Mouse (Mus musculus) stomach, embryonic 14.5 days (tissue): ENCODE results near the gene Cybb. TPM values are rescaled to one million over a fixed set of nuclear protein-coding genes. Genes with fewer than 3 reads are reported as not detected.
"Not testable (repeated sequence)": the region's sequence is repeated elsewhere in the genome, so short reads cannot be mapped to it uniquely, and the experiment has no call there.

Experiments used
- ATAC-seq: fragments of 200-750 bp; cut with Nextera tagmentation; 2 replicates; pipeline ENCODE4 v1.8.0; 2017; ENCODE audit warnings: low read depth, moderate TSS enrichment; ENCODE audit not compliant: insufficient number of reproducible peaks, insufficient read depth, low FRiP score
- H3K27ac ChIP-seq: fragments of 300-500 bp; sonication (generic); 2 replicates; pipeline ENCODE4 v1.5.1; 2014; ENCODE audit warnings: mild to moderate bottlenecking, low read length, moderate library complexity, mixed read lengths
- H3K27me3 ChIP-seq: fragments of 300-500 bp; sonication (generic); 2 replicates; pipeline ENCODE4 v1.6.1; 2014; ENCODE audit warnings: low read length, control low read depth, mixed read lengths; ENCODE audit not compliant: control insufficient read depth, insufficient read depth
- H3K36me3 ChIP-seq: fragments of 300-500 bp; sonication (generic); 2 replicates; pipeline ENCODE4 v1.6.1; 2014; ENCODE audit warnings: mild to moderate bottlenecking, control low read depth, low read length, moderate library complexity, mixed read lengths; ENCODE audit not compliant: control insufficient read depth, insufficient read depth
- H3K4me1 ChIP-seq: fragments of 300-500 bp; sonication (generic); 2 replicates; pipeline ENCODE4 v1.6.1; 2014; ENCODE audit warnings: low read length, control low read depth, mixed read lengths; ENCODE audit not compliant: control insufficient read depth, insufficient read depth
- H3K4me2 ChIP-seq: fragments of 300-500 bp; sonication (generic); replicated peaks from 2 replicates; pipeline ENCODE4 v1.6.1; 2014; ENCODE audit warnings: low read depth, low read length, control low read depth
- H3K4me3 ChIP-seq: fragments of 300-500 bp; sonication (generic); 2 replicates; pipeline ENCODE4 v1.5.1; 2014; ENCODE audit warnings: low read depth, low read length, control low read depth
- H3K9ac ChIP-seq: fragments of 300-500 bp; sonication (generic); replicated peaks from 2 replicates; pipeline ENCODE4 v1.6.1; 2014; ENCODE audit warnings: low read depth, mild to moderate bottlenecking, control low read depth, low read length, moderate library complexity, mixed read lengths
- H3K9me3 ChIP-seq: fragments of 300-500 bp; sonication (generic); 2 replicates; pipeline ENCODE4 v1.6.1; 2016; ENCODE audit warnings: low read depth, low read length, control low read depth; ENCODE audit not compliant: control insufficient read depth
- WGBS: fragments of 180-500 bp; shearing (Covaris S2); extraction: QIAGEN DNeasy Blood & Tissue Kit; methylation state at CpG from one replicate; pipeline ENCODE4 v1.1.7; 2014; 5-methylcytosine and 5-hydroxymethylcytosine counted together
- polyA plus RNA-seq: library from polyadenylated mRNA; unstranded; fragments of >200 nt; fragmentation: Nextera tagmentation; extraction: Ambion mirVana; gene quantifications from 2 replicates; pipeline ENCODE4 v1.2.1, GENCODE M21; 2014

Cybb gene
- 3.0 and 3.3 TPM in 2 replicates for polyA plus RNA-seq

- 83% methylated on average over 4 of the region's 4 CpGs for WGBS
- no peaks in the 10 kb centered on the region for H3K9me3 ChIP-seq
Measured at GRCm38 (mm10) chrX:9487671-9488070, at the start of gene Cybb. Gene Cybb (minus strand): TSS chrX:9487771.

GRCm38 (mm10) chrX:9536881-9537280, 49.3 kb upstream of the Cybb start:
- Histone ChIP-seq H3K4me1 (no peaks in the 10 kb centered on the region), H3K9ac (no peak overlapping the region), H3K4me2 (no peak overlapping the region), H3K27me3 (no peaks in the 10 kb centered on the region), H3K9me3 (no peaks in the 10 kb centered on the region), H3K27ac (no peak overlapping the region), H3K4me3 (no peak overlapping the region), H3K36me3 (no peaks in the 10 kb centered on the region)
- 92% methylated on average over 3 of the region's 3 CpGs for WGBS
- no peak for ATAC-seq

More at GRCm38 (mm10) chrX:9487671-9488070, at the start of gene Cybb:
- H3K4me3 ChIP-seq, result no peak within 1 kb of the TSS
- H3K4me2 ChIP-seq, result no peak within 1 kb of the TSS
- no peak for ATAC-seq
- no peaks in the 10 kb centered on the region for H3K27me3 ChIP-seq
- no peak within 1 kb of the TSS for H3K9ac ChIP-seq
- no peaks in the 10 kb centered on the region for H3K36me3 ChIP-seq
- H3K27ac ChIP-seq, result no peak within 1 kb of the TSS
- H3K4me1 ChIP-seq, result no peaks in the 10 kb centered on the region

- H3K9ac ChIP-seq, H3K9me3 ChIP-seq, H3K36me3 ChIP-seq, H3K4me1 ChIP-seq, H3K27ac ChIP-seq, H3K4me2 ChIP-seq, H3K27me3 ChIP-seq, ATAC-seq, H3K4me3 ChIP-seq: not testable (repeated sequence)
- WGBS, result 26% methylated on average over 2 of the region's 2 CpGs
Measured at GRCm38 (mm10) chrX:9519969-9520368, 32.4 kb upstream of the Cybb start.

- not testable (repeated sequence) for H3K9me3 ChIP-seq, H3K9ac ChIP-seq, H3K36me3 ChIP-seq, H3K4me2 ChIP-seq, H3K27ac ChIP-seq, H3K4me1 ChIP-seq, ATAC-seq, H3K4me3 ChIP-seq, H3K27me3 ChIP-seq
Measured at GRCm38 (mm10) chrX:9517531-9517930, 30.0 kb upstream of the Cybb start.

GRCm38 (mm10) chrX:9475036-9475435, 12.5 kb downstream of the Cybb start:
- H3K27me3 ChIP-seq, H3K4me3 ChIP-seq, H3K9ac ChIP-seq, H3K4me1 ChIP-seq, H3K36me3 ChIP-seq, H3K9me3 ChIP-seq, H3K27ac ChIP-seq, ATAC-seq, H3K4me2 ChIP-seq: not testable (repeated sequence)
- 86% methylated on average over 6 of the region's 6 CpGs for WGBS

GRCm38 (mm10) chrX:9474440-9474839, 13.1 kb downstream of the Cybb start:
- Histone ChIP-seq H3K4me2 (no peak overlapping the region), H3K27ac (no peak overlapping the region), H3K27me3 (no peaks in the 10 kb centered on the region), H3K4me3 (no peak overlapping the region), H3K9me3 (no peaks in the 10 kb centered on the region), H3K9ac (no peak overlapping the region), H3K4me1 (no peaks in the 10 kb centered on the region), H3K36me3 (no peaks in the 10 kb centered on the region)
- no peak for ATAC-seq

- Histone ChIP-seq H3K36me3 (no peaks in the 10 kb centered on the region), H3K4me3 (no peak overlapping the region), H3K9me3 (no peaks in the 10 kb centered on the region), H3K4me2 (no peak overlapping the region), H3K9ac (no peak overlapping the region), H3K27me3 (no peaks in the 10 kb centered on the region), H3K27ac (no peak overlapping the region), H3K4me1 (no peaks in the 10 kb centered on the region)
- 69% methylated on average over 2 of the region's 2 CpGs for WGBS
- ATAC-seq, result no peak
Measured at GRCm38 (mm10) chrX:9473768-9474167, 13.8 kb downstream of the Cybb start.

- Histone ChIP-seq H3K4me2 (no peak overlapping the region), H3K9me3 (no peaks in the 10 kb centered on the region), H3K36me3 (no peaks in the 10 kb centered on the region), H3K27me3 (no peaks in the 10 kb centered on the region), H3K27ac (no peak overlapping the region), H3K4me3 (no peak overlapping the region), H3K4me1 (no peaks in the 10 kb centered on the region), H3K9ac (no peak overlapping the region)
- WGBS, result 45% methylated on average over 3 of the region's 3 CpGs
- no peak for ATAC-seq
Measured at GRCm38 (mm10) chrX:9470811-9471388, 16.7 kb downstream of the Cybb start.

GRCm38 (mm10) chrX:9469100-9469499, 18.5 kb downstream of the Cybb start:
- H3K4me1 ChIP-seq, result no peaks in the 10 kb centered on the region
- H3K27me3 ChIP-seq, result no peaks in the 10 kb centered on the region
- no peak overlapping the region for H3K4me2 ChIP-seq
- no peak overlapping the region for H3K27ac ChIP-seq
- H3K9me3 ChIP-seq, result no peaks in the 10 kb centered on the region
- H3K36me3 ChIP-seq, result no peaks in the 10 kb centered on the region
- ATAC-seq, result no peak
- no peak overlapping the region for H3K9ac ChIP-seq
- no peak overlapping the region for H3K4me3 ChIP-seq
